Mouse (Mus musculus) neural tube, embryonic 11.5 days (tissue): Measurements from ENCODE around the gene Lexm. TPM values are rescaled to one million over a fixed set of nuclear protein-coding genes. Genes with fewer than 3 reads are reported as not detected.

Experiments
- ATAC-seq: fragments of 200-750 bp; cut with Nextera tagmentation; 2 replicates; pipeline ENCODE4 v1.8.0; 2017; ENCODE audit warnings: moderate number of reproducible peaks, mild to moderate bottlenecking, moderate TSS enrichment, moderate library complexity; ENCODE audit not compliant: insufficient read depth, low FRiP score, low TSS enrichment
- DNase-seq: peaks from one replicate; pipeline ENCODE4 v3.0.0-alpha.2; 2015; ENCODE audit warnings: low spot score
- H3K27ac ChIP-seq: fragments of 300-500 bp; sonication (generic); 2 replicates; pipeline ENCODE4 v1.5.1; 2014; ENCODE audit warnings: low read depth, mild to moderate bottlenecking, low read length
- H3K27me3 ChIP-seq: fragments of 300-500 bp; sonication (generic); 2 replicates; pipeline ENCODE4 v1.6.1; 2014; ENCODE audit warnings: mild to moderate bottlenecking, low read length, mixed read lengths; ENCODE audit not compliant: control insufficient read depth, insufficient read depth
- H3K36me3 ChIP-seq: fragments of 300-500 bp; sonication (generic); 2 replicates; pipeline ENCODE4 v1.6.1; 2014; ENCODE audit warnings: mild to moderate bottlenecking, low read length, moderate library complexity, mixed read lengths; ENCODE audit not compliant: control insufficient read depth, insufficient read depth
- H3K4me1 ChIP-seq: fragments of 300-500 bp; sonication (generic); 2 replicates; pipeline ENCODE4 v1.6.1; 2014; ENCODE audit warnings: low read length, mixed read lengths; ENCODE audit not compliant: control insufficient read depth, insufficient read depth
- H3K4me2 ChIP-seq: fragments of 300-500 bp; sonication (generic); 2 replicates; pipeline ENCODE4 v1.6.1; 2014; ENCODE audit warnings: low read depth, mild to moderate bottlenecking, moderate library complexity
- H3K4me3 ChIP-seq: fragments of 300-500 bp; sonication (generic); 2 replicates; pipeline ENCODE4 v1.5.1; 2014; ENCODE audit warnings: low read depth, low read length
- H3K9ac ChIP-seq: fragments of 300-500 bp; sonication (generic); 2 replicates; pipeline ENCODE4 v1.6.1; 2014; ENCODE audit warnings: mild to moderate bottlenecking, low read length
- H3K9me3 ChIP-seq: fragments of 300-500 bp; sonication (generic); 2 replicates; pipeline ENCODE4 v1.6.1; 2016; ENCODE audit warnings: low read length; ENCODE audit not compliant: control insufficient read depth
- WGBS: fragments of 180-500 bp; shearing (Covaris S2); extraction: QIAGEN DNeasy Blood & Tissue Kit; methylation state at CpG from one replicate; pipeline ENCODE4 v1.1.7; 2014; 5-methylcytosine and 5-hydroxymethylcytosine counted together
- polyA plus RNA-seq: library from polyadenylated mRNA; unstranded; fragments of >200 nt; fragmentation: Nextera tagmentation; extraction: Ambion mirVana; gene quantifications from 2 replicates; pipeline ENCODE4 v1.2.1, GENCODE M21; 2014

Gene Lexm
- polyA plus RNA-seq, 1 experiment from 2014 or later, result 0.20 TPM

- Histone ChIP-seq H3K9me3 (no peaks in the 10 kb centered on the region), H3K4me3 (no peak overlapping the region), H3K27me3 (no peaks in the 10 kb centered on the region), H3K27ac (no peak overlapping the region), H3K4me1 (no peaks in the 10 kb centered on the region), H3K9ac (no peak overlapping the region), H3K4me2 (no peak overlapping the region), H3K36me3 (peaks cover 38% of the 10 kb centered on the region)
- ATAC-seq (no peak), DNase-seq (no peak)
- 94% methylated on average over 12 of the region's 12 CpGs for WGBS
Observed at GRCm38 (mm10) chr4:106582428-106583153, 34.5 kb downstream of the Lexm start.

GRCm38 (mm10) chr4:106581865-106582204 lies 35.2 kb downstream of the Lexm start:
- Histone ChIP-seq H3K36me3 (peaks cover 40% of the 10 kb centered on the region), H3K27me3 (no peaks in the 10 kb centered on the region), H3K4me1 (no peaks in the 10 kb centered on the region), H3K27ac (no peak overlapping the region), H3K4me3 (no peak overlapping the region), H3K4me2 (no peak overlapping the region), H3K9ac (no peak overlapping the region), H3K9me3 (no peaks in the 10 kb centered on the region)
- DNase-seq (no peak), ATAC-seq (no peak)
- WGBS, result 94% methylated on average over 15 of the region's 15 CpGs

GRCm38 (mm10) chr4:106581176-106581864 lies 35.7 kb downstream of the Lexm start:
- Histone ChIP-seq H3K36me3 (peaks cover 37% of the 10 kb centered on the region), H3K4me1 (no peaks in the 10 kb centered on the region), H3K4me2 (no peak overlapping the region), H3K9ac (no peak overlapping the region), H3K27ac (no peak overlapping the region), H3K9me3 (no peaks in the 10 kb centered on the region), H3K27me3 (no peaks in the 10 kb centered on the region), H3K4me3 (no peak overlapping the region)
- no peak for DNase-seq
- ATAC-seq, result no peak
- 90% methylated on average over 14 of the region's 14 CpGs for WGBS

- no peaks in the 10 kb centered on the region for H3K4me1 ChIP-seq
- H3K27me3 ChIP-seq, result no peaks in the 10 kb centered on the region
- H3K36me3 ChIP-seq, result peaks cover 38% of the 10 kb centered on the region
- ATAC-seq (no peak), DNase-seq (no peak)
- WGBS, result 92% methylated on average over 7 of the region's 7 CpGs
- H3K4me2 ChIP-seq, result no peak overlapping the region
- H3K9ac ChIP-seq, result no peak overlapping the region
- H3K4me3 ChIP-seq, result no peak overlapping the region
- H3K9me3 ChIP-seq, result no peaks in the 10 kb centered on the region
- H3K27ac ChIP-seq, result no peak overlapping the region
Observed at GRCm38 (mm10) chr4:106577511-106577910, 39.5 kb downstream of the Lexm start.

GRCm38 (mm10) chr4:106575022-106575421 lies 42.0 kb downstream of the Lexm start:
- Histone ChIP-seq H3K36me3 (peaks cover 36% of the 10 kb centered on the region), H3K27ac (no peak overlapping the region), H3K27me3 (no peaks in the 10 kb centered on the region), H3K9me3 (no peaks in the 10 kb centered on the region), H3K9ac (no peak overlapping the region), H3K4me3 (no peak overlapping the region), H3K4me1 (no peaks in the 10 kb centered on the region), H3K4me2 (no peak overlapping the region)
- DNase-seq (no peak), ATAC-seq (no peak)
- 95% methylated on average over 8 of the region's 8 CpGs for WGBS

- no peak overlapping the region for H3K4me3 ChIP-seq
- 88% methylated on average over 11 of the region's 11 CpGs for WGBS
- no peak overlapping the region for H3K4me2 ChIP-seq
- DNase-seq (no peak), ATAC-seq (no peak)
- no peaks in the 10 kb centered on the region for H3K4me1 ChIP-seq
- no peak overlapping the region for H3K27ac ChIP-seq
- no peaks in the 10 kb centered on the region for H3K27me3 ChIP-seq
- H3K36me3 ChIP-seq, result peaks cover 29% of the 10 kb centered on the region
- H3K9ac ChIP-seq, result no peak overlapping the region
- no peaks in the 10 kb centered on the region for H3K9me3 ChIP-seq
Observed at GRCm38 (mm10) chr4:106571081-106571724, 45.8 kb downstream of the Lexm start.

GRCm38 (mm10) chr4:106569680-106570079 lies 47.4 kb downstream of the Lexm start:
- Histone ChIP-seq H3K9ac (no peak overlapping the region), H3K9me3 (no peaks in the 10 kb centered on the region), H3K4me1 (no peaks in the 10 kb centered on the region), H3K4me3 (no peak overlapping the region), H3K36me3 (peaks cover 33% of the 10 kb centered on the region), H3K27me3 (no peaks in the 10 kb centered on the region), H3K4me2 (no peak overlapping the region), H3K27ac (no peak overlapping the region)
- DNase-seq (no peak), ATAC-seq (no peak)
- WGBS, result 89% methylated on average over 4 of the region's 4 CpGs

GRCm38 (mm10) chr4:106564161-106564560 lies 52.9 kb downstream of the Lexm start:
- WGBS, result 88% methylated on average over 11 of the region's 11 CpGs
- no peak for ATAC-seq
- Histone ChIP-seq H3K4me2 (no peak overlapping the region), H3K27me3 (no peaks in the 10 kb centered on the region), H3K9me3 (no peaks in the 10 kb centered on the region), H3K4me1 (peaks cover 23% of the 10 kb centered on the region), H3K9ac (no peak overlapping the region), H3K36me3 (peaks cover 16% of the 10 kb centered on the region), H3K4me3 (no peak overlapping the region), H3K27ac (no peak overlapping the region)
- DNase-seq, result no peak
